ENCODE assay signal across 8 mouse cellular contexts in genomic region chr6:41606214-41606613, GRCm38 (mm10). TPM values are rescaled to one million over a fixed set of nuclear protein-coding genes. Genes with fewer than 3 reads are reported as not detected.
DNase-seq lines count a peak whose midpoint lies in the region; ATAC-seq lines count a peak whose summit lies in the region.

No protein-coding gene starts in this region.

- H3K36me3 ChIP-seq in embryonic facial prominence, embryonic 13.5 days: no peaks in the 10 kb centered on the region

- peaks cover 4% of the 10 kb centered on the region for H3K27me3 ChIP-seq in embryonic facial prominence, embryonic 13.5 days

- H3K4me2 ChIP-seq in embryonic facial prominence, embryonic 13.5 days: peak overlapping the region; percentile 86

- intact Hi-C loops in heart, postnatal 10 days (cut with DNase I): loop anchor here (10.0 kb wide), 1 partner anchor 659 kb away; the partner anchor contains the start of genes Casp2 and Tmem139

- peak overlapping the region; percentile 86 for H3K9ac ChIP-seq in embryonic facial prominence, embryonic 13.5 days

- H3K9me3 ChIP-seq in embryonic facial prominence, embryonic 13.5 days: no peaks in the 10 kb centered on the region

- 3% methylated on average over 4 of the region's 4 CpGs for WGBS in embryonic facial prominence, embryonic 13.5 days

- ATAC-seq in embryonic facial prominence, embryonic 13.5 days (ENCODE audit: insufficient number of reproducible peaks, insufficient read depth, low FRiP score, low TSS enrichment, low read depth): no peak

- DNase-seq in urinary bladder, adult 18-20 months (ENCODE audit: low spot score in 2 of 2): peak; percentile 13 to 25
- DNase-seq in urinary bladder, adult 2 months (ENCODE audit: low spot score): no peak
- peak; percentile 18 to 38 for DNase-seq in heart, postnatal 10 days
- peak; percentile 53 for DNase-seq in layer of hippocampus, adult 11-12 months (ENCODE audit: low spot score)
- peak; percentile 75 for DNase-seq in lung, postnatal 14 days
- peak; percentile 66 for DNase-seq in right cerebral cortex, postnatal 25 days
- no peak for DNase-seq in spleen, postnatal 10 days (ENCODE audit: low spot score in 2 of 2)

- H3K4me3 ChIP-seq in embryonic facial prominence, embryonic 13.5 days: peak overlapping the region; percentile 70

- peaks cover 31% of the 10 kb centered on the region for H3K4me1 ChIP-seq in embryonic facial prominence, embryonic 13.5 days

- no peak overlapping the region for H3K27ac ChIP-seq in embryonic facial prominence, embryonic 13.5 days

RNA-seq across cellular contexts. Expression of gene Ephb6, which starts 0.9 kb away (rescaled TPM):
- polyA plus RNA-seq in urinary bladder, adult 2 months (2012; rRNA removed): 10.7 and 11.2 TPM in 2 replicates
- polyA plus RNA-seq in embryonic facial prominence, embryonic 13.5 days (2015; fragmentation: Nextera tagmentation; extraction: Ambion mirVana): 23.8 and 27.1 TPM in 2 replicates
- 1 to 10 TPM; 2.4 to 3.0 TPM for total RNA-seq in heart, postnatal 10 days (2021)

RNA-seq across cellular contexts. Expression of gene Trpv6, which starts 30.0 kb away (rescaled TPM):
- polyA plus RNA-seq in urinary bladder, adult 2 months (2012; rRNA removed): 0.15 and 0.22 TPM in 2 replicates
- 1.3 TPM in 2 replicates for polyA plus RNA-seq in embryonic facial prominence, embryonic 13.5 days (2015; fragmentation: Nextera tagmentation; extraction: Ambion mirVana)
- not detected for total RNA-seq in heart, postnatal 10 days (2021)

Comparison
In these comparisons a context has a peak if more than half of its experiments do, and no peak if none do; other contexts are left out.
1. DNase-seq: peak in urinary bladder, adult 18-20 months (2 of 2), heart, postnatal 10 days (2 of 2), layer of hippocampus, adult 11-12 months (single experiment), lung, postnatal 14 days (single experiment) and right cerebral cortex, postnatal 25 days (single experiment); none in urinary bladder, adult 2 months (single experiment) and spleen, postnatal 10 days (0 of 2).